Mouse (Mus musculus) megakaryocyte progenitor cell, adult 5-6 weeks (primary cell): ENCODE measurements around the gene Ano9. TPM values are rescaled to one million over a fixed set of nuclear protein-coding genes. Genes with fewer than 3 reads are reported as not detected.

ENCODE experiments used
- ATAC-seq: replicated peaks from 2 replicates; pipeline ENCODE4 v1.8.0; 2016; ENCODE audit warnings: mild to moderate bottlenecking, moderate TSS enrichment, inconsistent platforms; ENCODE audit not compliant: poor library complexity
- total RNA-seq, 2 experiments: library from RNA; stranded (forward) in 1 of 2; stranded (reverse) in 1 of 2; fragments of 157-497, 149-512 nt in 1 of 2; fragments of 200-1000 nt in 1 of 2; gene quantifications; 2 replicates each; pipeline versions ENCODE4 v1.2.3 to v1.2.4; 2015 to 2017

Gene Ano9
- not detected in 2 replicates for total RNA-seq (2015)
- not detected in 2 replicates for total RNA-seq (2017)

GRCm38 (mm10) chr7:141117636-141118035 lies at the start of gene Ano9:
Ano9 (minus strand) TSS chr7:141117806.
- ATAC-seq: no peak

DNA sequence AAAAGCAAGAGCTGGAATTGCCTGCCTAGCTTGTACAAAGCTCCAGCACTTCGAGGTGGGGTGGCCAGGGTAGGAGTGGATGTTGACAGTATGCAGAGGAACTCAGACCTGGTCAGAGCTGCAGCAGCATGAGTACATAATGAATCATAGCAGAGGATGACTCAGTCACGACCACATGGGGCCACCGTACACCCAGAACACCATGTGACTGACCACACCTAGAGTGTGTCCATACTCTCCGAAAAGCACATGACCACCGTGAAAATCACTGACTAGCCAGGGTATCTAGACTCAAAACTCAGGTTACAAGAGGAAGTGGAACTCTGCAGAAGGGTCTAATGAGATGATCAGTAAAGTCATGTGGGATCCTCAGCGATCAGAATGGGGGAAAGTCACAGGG lies 47.2 kb upstream of the Ano9 start:
- 0 out of 2 replicates have a peak, but pooled peaks have one; percentile 7 for ATAC-seq

DNA sequence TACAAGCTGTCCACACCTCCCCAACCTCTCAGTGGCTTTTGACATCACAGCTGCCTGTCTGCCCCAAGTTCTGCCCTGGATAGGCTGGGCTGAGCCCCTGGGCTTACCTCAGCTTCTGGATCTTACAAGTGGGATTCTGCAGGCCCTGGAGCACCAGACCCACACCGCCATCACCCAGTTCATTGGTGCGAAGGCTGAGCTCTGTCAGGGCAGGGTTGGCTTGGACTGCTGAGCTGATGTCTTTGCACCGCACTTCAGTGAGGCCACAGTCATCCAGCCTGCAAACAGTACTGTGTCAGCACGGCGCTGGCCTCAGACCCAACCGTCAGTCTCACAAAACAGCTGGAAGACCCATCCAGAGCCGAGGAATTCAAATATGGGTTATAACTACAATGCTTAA lies 46.8 kb upstream of the Ano9 start:
- no peak for ATAC-seq

GRCm38 (mm10) chr7:141155362-141155761 lies 37.8 kb upstream of the Ano9 start:
- ATAC-seq: no peak

DNA sequence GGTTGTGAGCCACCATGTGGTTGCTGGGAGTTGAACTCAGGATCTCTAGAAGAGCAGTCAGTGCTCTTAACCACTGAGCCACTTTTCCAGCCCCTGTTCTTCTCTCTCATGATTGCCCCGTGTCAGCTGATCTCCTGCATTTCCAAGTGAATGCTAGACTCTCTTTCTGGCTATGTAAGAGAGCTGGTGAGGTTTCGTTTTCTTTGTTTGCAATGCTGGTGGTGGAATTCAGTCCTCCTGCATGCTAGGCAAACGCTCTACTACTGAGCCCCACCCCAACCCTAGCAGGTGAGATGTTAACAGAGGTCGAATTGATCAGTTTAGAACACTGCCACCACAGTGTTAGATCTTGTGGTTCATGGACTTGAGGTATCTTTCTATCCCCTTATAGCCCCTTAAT lies 31.0 kb upstream of the Ano9 start:
- no peak for ATAC-seq

DNA sequence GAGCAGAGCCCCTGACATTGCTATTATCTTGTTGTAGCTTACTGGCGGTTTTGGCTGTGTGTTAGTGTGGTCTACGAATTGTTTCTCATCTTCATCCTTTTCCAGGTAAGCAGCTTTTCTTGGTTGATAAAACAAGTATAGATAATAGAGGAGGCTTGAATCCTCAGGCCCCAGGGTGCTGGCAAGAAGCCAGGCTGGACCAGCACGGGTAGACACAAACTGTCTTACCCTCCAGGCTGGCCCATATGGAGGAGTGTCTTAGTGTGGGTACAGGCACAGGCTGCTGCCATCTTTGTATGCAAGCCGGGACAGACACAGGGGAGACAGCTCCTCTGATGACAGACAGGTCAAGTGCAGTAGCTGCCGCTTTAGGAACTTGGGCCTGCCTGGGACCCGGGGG lies 29.4 kb upstream of the Ano9 start:
- ATAC-seq: peak; percentile 12; the same call in 1 of the 2 replicates

- peak; percentile 71 for ATAC-seq
These were observed 28.5 kb upstream of the Ano9 start for GRCm38 (mm10) chr7:141146043-141146595.

DNA sequence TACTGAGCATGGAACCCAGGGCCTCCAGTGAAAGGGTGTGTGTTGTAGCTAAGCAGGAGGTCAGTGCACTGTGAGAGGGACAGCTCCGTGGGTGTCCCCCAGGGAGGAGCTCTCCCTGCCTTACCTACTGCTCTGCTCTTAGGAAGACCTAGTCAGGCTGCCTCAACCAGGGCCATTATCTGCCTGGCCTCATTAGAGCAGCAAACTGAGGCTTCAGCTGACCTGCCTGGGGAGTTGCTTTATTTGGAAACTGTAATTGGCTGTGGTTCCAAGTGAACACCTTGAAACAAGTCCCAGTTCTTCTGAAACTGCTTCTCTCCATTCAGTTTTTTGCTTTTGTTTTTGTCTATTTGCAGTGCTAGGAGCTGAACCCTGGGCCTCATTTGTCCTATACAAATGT lies 27.8 kb upstream of the Ano9 start:
- ATAC-seq: no peak

DNA sequence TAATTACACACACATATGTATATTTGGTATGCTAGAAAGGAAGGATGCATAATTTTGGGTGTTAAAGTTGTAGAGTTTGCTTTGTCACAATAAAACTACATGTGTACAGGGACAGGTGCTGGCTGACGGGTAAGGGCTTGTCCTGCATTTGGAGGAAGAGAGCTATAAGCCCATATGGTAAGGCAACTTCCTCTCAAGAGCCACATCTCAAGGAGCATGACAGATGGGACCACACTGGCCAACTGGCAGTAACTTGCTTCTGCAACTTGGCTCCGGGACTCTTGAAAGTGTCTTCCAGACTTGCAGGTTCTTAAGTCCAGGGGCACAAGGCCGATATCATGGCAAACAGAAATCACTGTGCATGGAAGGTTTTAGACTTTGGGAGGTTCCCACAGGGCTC lies 27.0 kb upstream of the Ano9 start:
- peak; percentile 37; the same call in 1 of the 2 replicates for ATAC-seq

- ATAC-seq: no peak
These were observed 26.3 kb upstream of the Ano9 start for GRCm38 (mm10) chr7:141143861-141144260.

GRCm38 (mm10) chr7:141143112-141143511 lies 25.5 kb upstream of the Ano9 start:
- ATAC-seq: peak; percentile 66

GRCm38 (mm10) chr7:141141326-141141725 lies 23.7 kb upstream of the Ano9 start:
- 0 out of 2 replicates have a peak, but pooled peaks have one; percentile 25 for ATAC-seq

DNA sequence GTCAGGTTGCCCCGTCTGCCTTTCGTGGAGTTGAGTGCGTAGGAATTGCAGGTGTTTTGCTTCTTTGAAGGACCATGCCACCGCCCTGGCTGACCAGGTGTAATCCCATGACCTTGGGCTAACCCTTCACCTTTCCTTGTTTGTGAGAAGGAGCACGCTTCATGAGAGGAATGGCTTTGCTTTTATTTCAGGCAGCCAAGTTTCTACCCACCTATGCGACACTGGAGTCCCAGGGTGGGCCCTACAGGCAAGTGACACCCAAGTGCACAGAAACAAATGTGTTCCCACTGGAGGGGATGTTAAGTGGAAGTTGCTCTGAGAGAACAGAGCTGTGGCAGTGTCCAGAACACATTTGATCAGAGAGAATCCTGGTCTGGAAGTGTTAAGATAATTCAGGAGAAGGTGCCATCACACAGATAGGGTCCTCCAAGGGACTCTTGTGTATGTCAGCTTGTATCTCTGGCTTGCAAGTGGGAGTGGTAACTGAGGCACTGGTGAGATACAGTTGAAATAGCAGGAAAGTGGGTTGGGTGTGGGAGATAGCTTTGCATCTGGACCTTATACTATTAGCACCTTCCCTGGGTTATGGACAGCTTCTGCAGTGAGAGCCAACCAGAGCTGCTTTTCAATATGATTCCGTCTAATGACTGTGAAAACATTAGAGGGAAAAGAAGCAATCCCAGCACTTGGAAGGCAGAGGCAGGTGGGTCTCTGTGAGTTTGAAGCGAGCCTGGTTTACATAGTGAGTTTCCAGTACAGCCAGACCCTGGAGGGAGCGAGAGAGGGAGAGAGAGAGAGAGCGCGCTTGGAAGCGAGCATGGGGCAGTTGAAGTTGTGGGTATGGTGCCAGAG lies 14.5 kb upstream of the Ano9 start:
- ATAC-seq: peak; percentile 85

DNA sequence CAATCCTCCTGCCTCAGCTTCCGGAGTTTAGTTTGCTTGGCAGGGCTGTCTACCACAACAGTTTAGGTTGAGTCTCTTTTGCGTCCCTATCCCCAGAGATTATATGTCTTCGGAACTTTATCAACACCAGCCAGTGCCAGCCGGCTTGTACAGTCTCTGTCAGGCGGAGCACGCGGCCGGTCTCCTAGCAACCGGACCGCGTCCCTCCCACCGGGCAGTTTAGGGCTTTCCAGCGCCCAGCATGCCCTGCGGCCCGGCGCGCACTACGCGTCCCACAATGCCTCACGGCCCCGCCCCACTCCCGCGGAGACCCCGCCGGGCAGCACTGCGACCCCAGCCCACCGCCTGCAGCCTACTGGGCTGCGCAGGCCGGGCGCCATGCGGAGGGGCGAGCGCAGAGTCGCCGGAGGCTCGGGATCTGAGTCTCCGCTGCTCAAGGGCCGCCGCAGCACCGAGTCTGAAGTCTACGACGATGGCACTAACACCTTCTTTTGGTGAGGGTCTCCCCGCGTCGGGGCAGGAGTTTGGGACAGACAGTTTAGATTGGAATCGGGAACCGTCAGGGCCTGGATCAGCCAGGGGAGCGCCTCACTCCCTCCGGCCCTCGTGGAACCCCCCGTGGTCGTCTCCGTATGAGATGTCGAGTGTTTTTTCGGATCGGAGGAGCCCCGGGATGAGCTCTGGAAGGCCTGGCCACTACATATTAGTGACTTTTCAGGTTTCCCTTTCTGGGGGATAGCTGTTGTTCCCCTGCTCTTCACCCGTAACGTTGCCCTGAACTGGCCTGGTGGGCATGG lies 13.6 kb upstream of the Ano9 start:
- ATAC-seq: peak; percentile 83

DNA sequence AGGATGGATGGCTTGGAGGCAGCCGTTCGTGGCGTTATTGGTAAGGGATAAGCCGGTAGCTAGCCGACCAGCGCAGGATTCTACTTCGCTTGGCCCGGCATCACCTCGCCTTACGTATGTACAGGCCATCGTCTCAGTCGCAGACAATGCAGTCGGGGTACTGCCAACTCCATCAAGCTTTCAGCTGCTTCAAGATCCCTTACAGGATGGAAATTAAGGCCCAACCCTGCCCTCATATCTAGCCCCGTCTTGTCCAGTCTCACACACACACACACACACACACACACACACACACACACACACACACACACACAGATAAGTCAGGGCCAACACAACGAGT lies 5.9 kb upstream of the Ano9 start:
- ATAC-seq: no peak

DNA sequence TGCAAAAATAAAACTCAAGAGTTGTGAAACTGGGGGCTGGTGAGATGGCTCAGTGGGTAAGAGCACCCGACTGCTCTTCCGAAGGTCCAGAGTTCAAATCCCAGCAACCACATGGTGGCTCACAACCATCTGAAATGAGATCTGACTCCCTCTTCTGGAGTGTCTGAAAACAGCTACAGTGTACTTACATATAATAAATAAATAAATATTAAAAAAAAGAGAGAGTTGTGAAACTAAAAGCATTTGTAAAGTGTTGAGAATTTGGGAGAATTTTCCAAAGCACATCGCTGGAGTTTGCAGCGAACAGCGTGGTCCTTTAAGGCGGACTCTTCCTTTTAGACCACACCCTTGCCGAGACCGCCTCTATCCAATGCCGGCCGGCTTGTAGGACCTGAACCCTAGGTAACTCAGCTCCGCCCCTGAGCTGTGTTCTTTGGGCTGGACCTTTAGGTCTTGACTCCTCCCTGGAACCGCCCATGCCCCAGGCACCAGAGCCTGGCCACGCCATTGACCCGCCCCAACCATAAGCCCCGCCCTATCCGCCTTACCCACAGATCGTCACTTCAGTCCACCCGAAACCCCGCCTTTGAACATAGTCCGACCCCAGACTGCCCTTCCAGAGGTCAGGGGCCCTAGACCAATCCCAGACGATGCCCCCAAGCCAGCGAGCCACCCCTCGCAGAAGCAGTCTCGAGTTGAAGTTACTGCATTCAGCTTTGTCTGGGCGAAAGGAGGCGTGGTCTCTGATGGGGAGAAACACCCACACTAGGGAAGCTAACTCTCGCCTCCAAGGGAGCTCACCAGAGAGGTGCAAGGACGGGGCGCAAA lies 5.3 kb upstream of the Ano9 start:
- peak; percentile 93 for ATAC-seq

DNA sequence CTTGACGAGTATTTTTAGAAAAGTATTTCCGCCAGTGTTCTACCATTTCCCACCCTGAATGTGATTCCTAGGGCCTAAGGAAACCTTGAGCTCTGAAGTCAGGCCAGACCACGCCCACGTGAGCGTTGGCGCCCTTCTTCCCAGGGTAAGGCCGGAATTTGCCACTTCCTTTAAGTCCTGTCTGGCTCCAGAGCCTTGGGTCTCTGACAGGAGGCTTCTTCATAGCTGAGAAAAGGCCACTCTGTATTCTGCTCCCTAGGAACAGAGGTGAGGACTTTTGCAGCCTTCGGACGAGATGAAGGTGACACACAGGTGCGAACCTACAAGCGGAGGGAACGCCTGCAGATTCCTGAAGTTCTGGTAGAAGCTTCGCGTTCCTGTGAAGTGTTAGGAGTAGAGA lies 4.6 kb upstream of the Ano9 start, which contains the start of gene Ptdss2:
Gene Ptdss2 (plus strand): TSS at position 138 of the 400 bp plus-strand sequence.
- 0 out of 2 replicates have a peak, but pooled peaks have one; percentile 8 for ATAC-seq

DNA sequence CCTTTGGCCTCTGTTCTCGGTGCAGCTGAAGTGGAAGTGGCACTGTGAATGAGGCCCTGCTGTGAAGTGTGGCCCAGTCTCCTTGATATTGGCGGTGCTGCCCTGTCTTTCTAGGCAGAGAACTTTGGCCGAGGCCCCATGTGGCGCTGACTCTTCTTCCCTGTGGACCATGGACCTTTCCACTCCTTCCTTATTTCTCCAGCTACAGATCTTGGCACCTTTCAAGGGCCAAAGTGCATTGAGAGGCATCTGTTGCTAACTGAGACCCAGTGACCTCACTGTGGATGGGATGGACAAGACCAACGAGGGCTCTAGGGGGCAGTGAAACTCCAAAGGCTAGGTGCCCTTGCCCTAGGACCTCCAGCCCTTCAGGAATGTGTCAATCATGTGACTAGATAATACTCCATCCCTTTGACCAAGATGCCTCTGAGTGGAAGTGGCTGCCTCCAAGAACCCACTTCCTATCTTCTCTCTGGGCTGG lies 3.5 kb upstream of the Ano9 start:
- ATAC-seq: 0 out of 2 replicates have a peak, but pooled peaks have one; percentile 1

DNA sequence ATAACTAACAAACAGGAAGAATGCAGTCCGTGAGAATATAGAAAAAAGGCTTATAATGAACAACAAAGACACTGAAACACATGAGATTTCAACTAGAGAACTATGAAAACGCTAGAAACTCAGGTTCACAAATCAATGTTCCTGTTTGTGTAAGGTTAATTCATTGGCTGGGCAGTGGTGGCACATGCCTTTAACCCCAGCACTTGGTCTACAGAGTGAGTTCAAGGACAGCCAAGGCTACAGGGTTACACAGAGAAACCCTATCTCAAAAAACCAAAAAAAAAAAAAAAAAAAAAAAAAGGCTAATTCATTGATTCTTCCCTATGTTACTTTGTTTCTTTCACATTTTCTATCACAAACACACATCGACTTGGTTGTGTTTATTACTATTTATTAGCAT lies 3.0 kb upstream of the Ano9 start:
- no peak for ATAC-seq

DNA sequence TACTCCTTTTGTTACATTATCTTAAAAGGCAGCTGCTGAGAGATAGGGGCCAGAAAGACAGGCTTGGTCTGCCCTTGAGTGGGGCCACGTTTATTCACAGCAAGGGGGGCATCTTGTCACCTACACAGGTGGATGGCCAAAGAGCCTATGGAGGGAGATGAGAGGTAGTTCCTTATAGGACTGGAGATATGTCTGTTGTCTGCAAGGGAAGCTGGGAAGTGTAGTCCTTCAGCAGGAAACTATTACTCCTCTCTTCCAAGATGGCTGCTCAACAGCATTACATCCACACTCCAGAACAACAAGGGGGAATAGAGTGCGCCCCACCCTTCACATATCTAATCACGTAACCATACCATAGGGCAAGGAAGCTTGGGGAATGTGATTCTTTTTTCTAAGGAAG lies 1.9 kb upstream of the Ano9 start:
- ATAC-seq: no peak
